Mouse (Mus musculus) midbrain, embryonic 10.5 days (tissue): ENCODE results near the gene Sycp1. TPM values are rescaled to one million over a fixed set of nuclear protein-coding genes. Genes with fewer than 3 reads are reported as not detected.
A peak's percentile ranks its signal among the peaks of the same experiment; 100 is the strongest.

Experiments used
- DNase-seq: peaks from one replicate; pipeline ENCODE4 v3.0.0-alpha.2; 2017; ENCODE audit warnings: low spot score
- H3K27ac ChIP-seq: fragments of 300-500 bp; sonication (generic); replicated peaks from 2 replicates; pipeline ENCODE4 v1.5.1; 2016; ENCODE audit warnings: mild to moderate bottlenecking
- H3K27me3 ChIP-seq: fragments of 300-500 bp; sonication (generic); 2 replicates; pipeline ENCODE4 v1.6.1; 2016; ENCODE audit warnings: low read depth, mild to moderate bottlenecking; ENCODE audit not compliant: poor library complexity, severe bottlenecking
- H3K36me3 ChIP-seq: fragments of 300-500 bp; sonication (generic); 2 replicates; pipeline ENCODE4 v1.6.1; 2016; ENCODE audit warnings: mild to moderate bottlenecking, moderate library complexity
- H3K4me1 ChIP-seq: fragments of 300-500 bp; sonication (generic); 2 replicates; pipeline ENCODE4 v1.6.1; 2016
- H3K4me3 ChIP-seq: fragments of 300-500 bp; sonication (generic); 2 replicates; pipeline ENCODE4 v1.5.1; 2016; ENCODE audit warnings: mild to moderate bottlenecking, moderate library complexity
- H3K9me3 ChIP-seq: fragments of 300-500 bp; sonication (generic); replicated peaks from 2 replicates; pipeline ENCODE4 v1.6.1; 2016; ENCODE audit warnings: mild to moderate bottlenecking
- WGBS: fragments of 180-500 bp; shearing (Covaris S2); methylation state at CpG from one replicate; pipeline ENCODE4 v1.1.7; 2016; 5-methylcytosine and 5-hydroxymethylcytosine counted together
- polyA plus RNA-seq: library from polyadenylated mRNA; unstranded; fragments of >200 nt; fragmentation: Nextera tagmentation; extraction: Ambion mirVana; gene quantifications from 2 replicates; pipeline ENCODE4 v1.2.1, GENCODE M21; 2016

Sycp1 gene
- polyA plus RNA-seq, 1 experiment from 2014 or later = not detected

- Histone ChIP-seq H3K27ac (no peak overlapping the region), H3K4me1 (no peaks in the 10 kb centered on the region), H3K4me3 (no peak overlapping the region), H3K9me3 (peaks cover 10% of the 10 kb centered on the region), H3K27me3 (no peaks in the 10 kb centered on the region), H3K36me3 (0 out of 2 replicates have a peak, but pooled peaks cover 2% of the 10 kb centered on the region)
- DNase-seq = no peak
- WGBS = 95% methylated on average over 1 of the region's 1 CpGs
Measured at GRCm38 (mm10) chr3:102938100-102938499, 2.2 kb upstream of the Sycp1 start.

GRCm38 (mm10) chr3:102899136-102899535, 36.8 kb downstream of the Sycp1 start:
- H3K27ac ChIP-seq = no peak overlapping the region
- H3K36me3 ChIP-seq = no peaks in the 10 kb centered on the region
- WGBS = 98% methylated on average over 1 of the region's 1 CpGs
- H3K4me1 ChIP-seq = no peaks in the 10 kb centered on the region
- H3K27me3 ChIP-seq = no peaks in the 10 kb centered on the region
- H3K4me3 ChIP-seq = no peak overlapping the region
- H3K9me3 ChIP-seq = no peaks in the 10 kb centered on the region
- no peak for DNase-seq

- no peak for DNase-seq
- Histone ChIP-seq H3K36me3 (no peaks in the 10 kb centered on the region), H3K27me3 (no peaks in the 10 kb centered on the region), H3K27ac (no peak overlapping the region), H3K9me3 (no peaks in the 10 kb centered on the region), H3K4me3 (no peak overlapping the region), H3K4me1 (no peaks in the 10 kb centered on the region)
- 82% methylated on average over 4 of the region's 4 CpGs for WGBS
Measured at GRCm38 (mm10) chr3:102880529-102880928, 55.4 kb downstream of the Sycp1 start.

GRCm38 (mm10) chr3:102848661-102849060, 87.2 kb downstream of the Sycp1 start:
- no peak overlapping the region for H3K27ac ChIP-seq
- H3K36me3 ChIP-seq = no peaks in the 10 kb centered on the region
- H3K27me3 ChIP-seq = no peaks in the 10 kb centered on the region
- no peaks in the 10 kb centered on the region for H3K9me3 ChIP-seq
- no peak overlapping the region for H3K4me3 ChIP-seq
- DNase-seq = no peak
- no peaks in the 10 kb centered on the region for H3K4me1 ChIP-seq

- Histone ChIP-seq H3K27ac (no peak overlapping the region), H3K4me3 (no peak overlapping the region), H3K36me3 (no peaks in the 10 kb centered on the region), H3K27me3 (no peaks in the 10 kb centered on the region), H3K4me1 (no peaks in the 10 kb centered on the region), H3K9me3 (no peaks in the 10 kb centered on the region; the same call in 1 of the 2 replicates)
- 42% methylated on average over 1 of the region's 1 CpGs for WGBS
- no peak for DNase-seq
Measured at GRCm38 (mm10) chr3:102842386-102842785, 93.5 kb downstream of the Sycp1 start.

- H3K27me3 ChIP-seq = no peaks in the 10 kb centered on the region
- WGBS = 3% methylated on average over 3 of the region's 3 CpGs
- H3K36me3 ChIP-seq = no peaks in the 10 kb centered on the region
- DNase-seq = peak; percentile 68
- H3K4me1 ChIP-seq = no peaks in the 10 kb centered on the region
- H3K27ac ChIP-seq = no peak overlapping the region
- 0 out of 2 replicates have a peak, but pooled peaks cover 4% of the 10 kb centered on the region for H3K9me3 ChIP-seq
- no peak overlapping the region for H3K4me3 ChIP-seq
Measured at GRCm38 (mm10) chr3:102803937-102804336, 132.0 kb downstream of the Sycp1 start.

GRCm38 (mm10) chr3:102787369-102787768, 148.5 kb downstream of the Sycp1 start:
- H3K4me1 ChIP-seq = no peaks in the 10 kb centered on the region
- DNase-seq = no peak
- 36% methylated on average over 4 of the region's 4 CpGs for WGBS

GRCm38 (mm10) chr3:102782618-102783017, 153.3 kb downstream of the Sycp1 start, which contains the start of gene Tshb:
Gene Tshb, minus strand, starts transcription at chr3:102782718.
- no peak for DNase-seq
- no peaks in the 10 kb centered on the region for H3K9me3 ChIP-seq
- H3K4me3 ChIP-seq = no peak within 1 kb of the TSS
- no peaks in the 10 kb centered on the region for H3K27me3 ChIP-seq
- WGBS = 79% methylated on average over 2 of the region's 2 CpGs
- no peak within 1 kb of the TSS for H3K27ac ChIP-seq
- no peaks in the 10 kb centered on the region for H3K4me1 ChIP-seq
- no peaks in the 10 kb centered on the region for H3K36me3 ChIP-seq

More at GRCm38 (mm10) chr3:102787369-102787768, 148.5 kb downstream of the Sycp1 start:
- no peaks in the 10 kb centered on the region for H3K36me3 ChIP-seq
- H3K9me3 ChIP-seq = no peaks in the 10 kb centered on the region
- H3K4me3 ChIP-seq = no peak overlapping the region
- H3K27ac ChIP-seq = no peak overlapping the region
- no peaks in the 10 kb centered on the region for H3K27me3 ChIP-seq

GRCm38 (mm10) chr3:102773018-102773417, 162.9 kb downstream of the Sycp1 start:
- no peaks in the 10 kb centered on the region for H3K9me3 ChIP-seq
- no peaks in the 10 kb centered on the region for H3K27me3 ChIP-seq
- DNase-seq = no peak
- no peak overlapping the region for H3K4me3 ChIP-seq
- H3K27ac ChIP-seq = no peak overlapping the region
- 0 out of 2 replicates have a peak, but pooled peaks cover 2% of the 10 kb centered on the region for H3K36me3 ChIP-seq
- WGBS = 89% methylated on average over 4 of the region's 4 CpGs
- H3K4me1 ChIP-seq = peaks cover 9% of the 10 kb centered on the region

Other genes starting within 250 kb of the Sycp1 start
- gene Tspan2, start 201.6 kb downstream of the Sycp1 start, polyA plus RNA-seq = 9.0 and 10.5 TPM in 2 replicates
- gene Tshb, start 153.4 kb downstream of the Sycp1 start, polyA plus RNA-seq = 0.09 and 0.12 TPM in 2 replicates
- 0.05 and 0.24 TPM in 2 replicates for gene Nr1h5, start 28.0 kb upstream of the Sycp1 start, polyA plus RNA-seq
- gene Sike1, start 59.6 kb upstream of the Sycp1 start, polyA plus RNA-seq = 81.3 and 92.9 TPM in 2 replicates
- 448 and 507 TPM in 2 replicates for gene Csde1, start 84.3 kb upstream of the Sycp1 start, polyA plus RNA-seq
- 161 and 170 TPM in 2 replicates for gene Nras, start 122.2 kb upstream of the Sycp1 start, polyA plus RNA-seq
- not detected in 2 replicates for gene Ampd1, start 137.9 kb upstream of the Sycp1 start, polyA plus RNA-seq
- gene Dennd2c, start 166.5 kb upstream of the Sycp1 start, polyA plus RNA-seq = 1.8 and 3.1 TPM in 2 replicates
- 227 and 230 TPM in 2 replicates for gene Bcas2, start 235.6 kb upstream of the Sycp1 start, polyA plus RNA-seq